Mouse (Mus musculus) cerebellum, adult 2 months (tissue): Measurements from ENCODE around the gene Vmn1r1.

Experiments
- CTCF ChIP-seq: fragments of 200-500 bp; IDR thresholded peaks from 2 replicates; pipeline ENCODE4 v1.5.1; 2011; ENCODE audit warnings: low read depth, mild to moderate bottlenecking, control low read depth, low read length, moderate library complexity, borderline replicate concordance; ENCODE audit not compliant: insufficient read depth
- POLR2A ChIP-seq: fragments of 200-500 bp; IDR thresholded peaks from 2 replicates; pipeline ENCODE4 v1.6.1; 2011; ENCODE audit warnings: low read length, control low read depth, borderline replicate concordance; ENCODE audit not compliant: insufficient read depth

GRCm38 (mm10) chr1:182115197-182115596 lies 49.1 kb downstream of the Vmn1r1 start:
- no peak for TF ChIP-seq POLR2A
- TF ChIP-seq CTCF, result peak; percentile 83
